In the genomic region with DNA sequence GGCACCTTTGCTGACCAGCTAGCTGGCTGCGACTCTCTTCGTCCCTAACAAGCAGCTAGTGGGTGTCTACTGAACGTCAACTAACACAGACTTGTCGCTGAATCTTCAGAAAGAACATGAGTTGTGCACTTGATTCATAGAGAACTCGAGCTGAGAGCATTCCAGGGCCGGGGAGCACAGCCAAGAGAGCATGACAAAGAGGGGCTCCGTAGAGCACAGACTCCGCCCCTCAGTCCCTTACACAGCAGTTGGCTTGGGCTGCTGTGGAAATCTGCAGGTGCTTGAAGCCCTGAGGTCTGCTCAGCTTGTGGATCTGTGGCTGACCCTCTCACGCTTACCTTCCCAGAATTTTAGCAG, we compare ENCODE assay signal across 8 mouse cellular contexts. TPM values are rescaled to one million over a fixed set of nuclear protein-coding genes. Genes with fewer than 3 reads are reported as not detected.
DNase-seq lines count a peak whose midpoint lies in the region; ATAC-seq and TF ChIP-seq lines count a peak whose summit lies in the region.

No protein-coding gene starts in this region.

- peak overlapping the region; percentile 83 for H3K9ac ChIP-seq in heart, embryonic 14.5 days (ENCODE audit: low read length)
- H3K9ac ChIP-seq in liver, embryonic 12.5 days = no peak overlapping the region

- H3K4me2 ChIP-seq in heart, embryonic 14.5 days (ENCODE audit: low read length) = peak overlapping the region; percentile 96
- peak overlapping the region; percentile 63 for H3K4me2 ChIP-seq in liver, embryonic 12.5 days

- no peak for TF ChIP-seq CTCF in lung, adult 2 months (IDR thresholded peaks at IDR 0.05; ENCODE audit: insufficient read depth, low read length)

- no peaks in the 10 kb centered on the region for H3K9me3 ChIP-seq in heart, embryonic 14.5 days (ENCODE audit: control insufficient read depth, low read length)
- H3K9me3 ChIP-seq in liver, embryonic 12.5 days (replicated peaks) = no peaks in the 10 kb centered on the region

- no peaks in the 10 kb centered on the region for H3K4me1 ChIP-seq in lung, adult 2 months (ENCODE audit: control insufficient read depth, insufficient read depth, low read length)
- H3K4me1 ChIP-seq in heart, embryonic 14.5 days (ENCODE audit: control insufficient read depth in 2 of 2, insufficient read depth in 2 of 2, low read length in 2 of 2) = peaks cover 14 to 19% of the 10 kb centered on the region in 2 experiments
- 0 out of 2 replicates have a peak, but pooled peaks cover 5% of the 10 kb centered on the region for H3K4me1 ChIP-seq in liver, embryonic 12.5 days

- peak; percentile 19 for DNase-seq in lung, adult 2 months
- no peak for DNase-seq in lung, postnatal 14 days
- peak; percentile 49 for DNase-seq in embryo, embryonic 11 days
- peak; percentile 14 for DNase-seq in ovary, postnatal 36 days (ENCODE audit: low spot score)
- DNase-seq in thymus, adult 18-20 months = no peak
- DNase-seq in cerebellum, adult 11-12 months = no peak

- no peak for TF ChIP-seq POLR2A in lung, adult 2 months (IDR thresholded peaks at IDR 0.05; ENCODE audit: borderline replicate concordance, extremely low read depth, low read depth, low read length)

- peak overlapping the region; percentile 8 for H3K4me3 ChIP-seq in lung, adult 2 months (replicated peaks; ENCODE audit: extremely low read depth, low read depth, low read length)
- H3K4me3 ChIP-seq in heart, embryonic 14.5 days (ENCODE audit: control insufficient read depth in 1 of 2, insufficient read depth in 1 of 2, low read depth in 1 of 2, low read length in 2 of 2) = peak overlapping the region; percentile 61 to 74
- H3K4me3 ChIP-seq in liver, embryonic 12.5 days = peak overlapping the region; percentile 52

- 12% methylated on average over 9 of the region's 9 CpGs for WGBS in lung, adult 2 months
- 12% methylated on average over 9 of the region's 9 CpGs for WGBS in heart, embryonic 14.5 days
- WGBS in liver, embryonic 12.5 days (ENCODE audit: insufficient replicate concordance) = 10% methylated on average over 9 of the region's 9 CpGs

- peak overlapping the region in 1 of 2 experiments; percentile 84; a peak in 1 of 4 replicates for H3K27ac ChIP-seq in heart, embryonic 14.5 days (replicated peaks in 1 of 2; ENCODE audit: control insufficient read depth in 1 of 2, insufficient read depth in 1 of 2, low read depth in 2 of 2, low read length in 2 of 2)
- H3K27ac ChIP-seq in liver, embryonic 12.5 days = no peak overlapping the region

- H3K27me3 ChIP-seq in heart, embryonic 14.5 days (ENCODE audit: control insufficient read depth, insufficient read depth, low read length) = peaks cover 34% of the 10 kb centered on the region
- peaks cover 64% of the 10 kb centered on the region for H3K27me3 ChIP-seq in liver, embryonic 12.5 days (replicated peaks)

- H3K36me3 ChIP-seq in heart, embryonic 14.5 days (ENCODE audit: control insufficient read depth, insufficient read depth, low read length) = peaks cover 4% of the 10 kb centered on the region; the same call in 1 of the 2 replicates
- H3K36me3 ChIP-seq in liver, embryonic 12.5 days = no peaks in the 10 kb centered on the region

- no peak for ATAC-seq in heart, embryonic 14.5 days (ENCODE audit: insufficient number of reproducible peaks, insufficient read depth, low FRiP score, low read depth)
- ATAC-seq in liver, embryonic 12.5 days = no peak

RNA-seq across cellular contexts. Expression of gene Fam20c, which starts 0.4 kb away (rescaled TPM):
- 11.0 and 14.2 TPM in 2 replicates for polyA plus RNA-seq in lung, adult 2 months (2012; rRNA removed)
- 7.7 and 8.7 TPM in 2 replicates for polyA plus RNA-seq in heart, embryonic 14.5 days (2014; fragmentation: Nextera tagmentation; extraction: Ambion mirVana)
- 8.1 and 9.7 TPM in 2 replicates for polyA plus RNA-seq in liver, embryonic 12.5 days (2016; fragmentation: Nextera tagmentation; extraction: Ambion mirVana)

Comparison
In these comparisons a context has a peak if more than half of its experiments do, and no peak if none do; other contexts are left out.
1. DNase-seq: peak in lung, adult 2 months (single experiment), embryo, embryonic 11 days (single experiment) and ovary, postnatal 36 days (single experiment); none in lung, postnatal 14 days (single experiment), thymus, adult 18-20 months (0 of 2) and cerebellum, adult 11-12 months (single experiment).
2. H3K4me3 ChIP-seq: peak in every context shown above with its lines; median percentile 68 in heart, embryonic 14.5 days; 52 in liver, embryonic 12.5 days; 8 in lung, adult 2 months.